In genomic region chr2:181522811-181523210, GRCm38 (mm10) we compare ENCODE assay signal across 10 mouse cellular contexts. TPM values are rescaled to one million over a fixed set of nuclear protein-coding genes. Genes with fewer than 3 reads are reported as not detected.
A peak's percentile ranks its signal among the peaks of the same experiment; 100 is the strongest.
DNase-seq lines count a peak whose midpoint lies in the region; ATAC-seq and TF ChIP-seq lines count a peak whose summit lies in the region.
"Had no signal": no experiment of that assay in that cellular context is flagged by ENCODE, and none has a peak within 500 bp of the region (broad histone marks: within the 10 kb centered on the region; RNA-seq: fewer than 3 reads in every experiment).

No protein-coding gene starts in this region.

- intact Hi-C loops in gastrocnemius, adult 2 months (cut with DNase I) = loop anchor here (2.0 kb wide), 2 partner anchors 46 to 56 kb away; no protein-coding TSS in a partner anchor

- H3K36me3 ChIP-seq in midbrain, postnatal 0 days (ENCODE audit: insufficient read depth, low read length) = no peaks in the 10 kb centered on the region
- H3K36me3 ChIP-seq in midbrain, embryonic 16.5 days (ENCODE audit: control insufficient read depth, insufficient read depth, low read length) = no peaks in the 10 kb centered on the region
- H3K36me3 ChIP-seq in liver, embryonic 13.5 days = peaks cover 14% of the 10 kb centered on the region
- peaks cover 2% of the 10 kb centered on the region; the same call in 1 of the 2 replicates for H3K36me3 ChIP-seq in splenic B cell, adult 2 months (ENCODE audit: control insufficient read depth, insufficient read depth, low read length, poor library complexity, severe bottlenecking)

- H3K4me3 ChIP-seq in gastrocnemius, adult 2 months = no peak overlapping the region
- no peak overlapping the region for H3K4me3 ChIP-seq in midbrain, postnatal 0 days (ENCODE audit: low read depth, low read length)
- no peak overlapping the region for H3K4me3 ChIP-seq in midbrain, embryonic 16.5 days (ENCODE audit: low read depth, low read length)
- H3K4me3 ChIP-seq in liver, embryonic 13.5 days (replicated peaks) = peak overlapping the region; percentile 91

- no peak overlapping the region for H3K9ac ChIP-seq in midbrain, postnatal 0 days (replicated peaks; ENCODE audit: low read length, poor library complexity, severe bottlenecking)
- no peak overlapping the region for H3K9ac ChIP-seq in midbrain, embryonic 16.5 days (ENCODE audit: low read depth, low read length)
- no peak overlapping the region for H3K9ac ChIP-seq in liver, embryonic 13.5 days
- H3K9ac ChIP-seq: embryonic facial prominence, embryonic 12.5 days had no signal

- H3K4me1 ChIP-seq in midbrain, postnatal 0 days (ENCODE audit: insufficient read depth, low read length) = peaks cover 7% of the 10 kb centered on the region; the same call in 1 of the 2 replicates
- peaks cover 32% of the 10 kb centered on the region for H3K4me1 ChIP-seq in midbrain, embryonic 16.5 days (ENCODE audit: control insufficient read depth, insufficient read depth, low read length)
- H3K4me1 ChIP-seq in liver, embryonic 13.5 days (replicated peaks) = peaks cover 46% of the 10 kb centered on the region

- no peak for ATAC-seq in midbrain, postnatal 0 days (ENCODE audit: low FRiP score)
- ATAC-seq in midbrain, embryonic 16.5 days = no peak
- ATAC-seq in liver, embryonic 13.5 days (ENCODE audit: low read depth) = no peak

- no peak overlapping the region for H3K4me2 ChIP-seq in midbrain, postnatal 0 days (ENCODE audit: low read depth, low read length, poor library complexity, severe bottlenecking)
- H3K4me2 ChIP-seq in midbrain, embryonic 16.5 days (ENCODE audit: low read length) = no peak overlapping the region
- H3K4me2 ChIP-seq in liver, embryonic 13.5 days = peak overlapping the region; percentile 81

- peak; percentile 30 for DNase-seq in gastrocnemius, adult 2 months
- DNase-seq in gastrocnemius, adult 18-20 months (ENCODE audit: low spot score) = no peak
- DNase-seq in midbrain, postnatal 0 days (ENCODE audit: low spot score) = peak; percentile 19
- DNase-seq in embryo, embryonic 11 days = peak; percentile 45
- peak; percentile 42 for DNase-seq in liver, embryonic 13.5 days
- DNase-seq in splenic B cell, adult 2 months (ENCODE audit: low read depth, low spot score) = peak; percentile 71
- DNase-seq in right cerebral cortex, adult 2 months (ENCODE audit: low spot score in 2 of 2) = no peak

- WGBS in midbrain, postnatal 0 days = 72% methylated on average over 5 of the region's 5 CpGs
- WGBS in midbrain, embryonic 16.5 days = 78% methylated on average over 5 of the region's 5 CpGs
- WGBS in liver, embryonic 13.5 days (ENCODE audit: insufficient replicate concordance) = 45% methylated on average over 5 of the region's 5 CpGs

- H3K9me3 ChIP-seq in midbrain, postnatal 0 days (ENCODE audit: low read length) = no peaks in the 10 kb centered on the region
- no peaks in the 10 kb centered on the region for H3K9me3 ChIP-seq in midbrain, embryonic 16.5 days (replicated peaks; ENCODE audit: control insufficient read depth, low read length, poor library complexity, severe bottlenecking)
- no peaks in the 10 kb centered on the region for H3K9me3 ChIP-seq in liver, embryonic 13.5 days (replicated peaks)
- H3K9me3 ChIP-seq: embryonic facial prominence, embryonic 12.5 days had no signal

- H3K27ac ChIP-seq in gastrocnemius, adult 2 months = no peak overlapping the region; the same call in 1 of the 2 replicates
- no peak overlapping the region for H3K27ac ChIP-seq in midbrain, postnatal 0 days (ENCODE audit: low read depth, low read length)
- no peak overlapping the region for H3K27ac ChIP-seq in midbrain, embryonic 16.5 days (ENCODE audit: low read length)
- H3K27ac ChIP-seq in liver, embryonic 13.5 days = peak overlapping the region; percentile 58; the same call in 1 of the 2 replicates
- H3K27ac ChIP-seq: embryonic facial prominence, embryonic 12.5 days had no signal

- TF ChIP-seq CTCF in gastrocnemius, adult 2 months (IDR thresholded peaks at IDR 0.05) = peak; percentile 81
- peak; percentile 70 for TF ChIP-seq CTCF in midbrain, postnatal 0 days (IDR thresholded peaks at IDR 0.05)

- H3K27me3 ChIP-seq in midbrain, postnatal 0 days (ENCODE audit: insufficient read depth, low read length) = no peaks in the 10 kb centered on the region
- H3K27me3 ChIP-seq in midbrain, embryonic 16.5 days (ENCODE audit: control insufficient read depth, insufficient read depth, low read depth, low read length) = no peaks in the 10 kb centered on the region
- H3K27me3 ChIP-seq in liver, embryonic 13.5 days = no peaks in the 10 kb centered on the region
- H3K27me3 ChIP-seq in splenic B cell, adult 2 months (ENCODE audit: control insufficient read depth, insufficient read depth, low read length, poor library complexity, severe bottlenecking) = no peaks in the 10 kb centered on the region
- H3K27me3 ChIP-seq: embryonic facial prominence, embryonic 12.5 days had no signal

RNA-seq across cellular contexts. Expression of gene Dnajc5, which starts 2.5 kb away (rescaled TPM):
- total RNA-seq in gastrocnemius, adult 2 months (2021) = 10 to 100 TPM; 43.7 to 46.6 TPM
- total RNA-seq in gastrocnemius, adult 18-20 months (2021) = 10 to 100 TPM; 42.2 to 47.7 TPM
- total RNA-seq in midbrain, postnatal 0 days (2014; rRNA removed) = 416 and 487 TPM in 2 replicates
- 303 and 316 TPM in 2 replicates for polyA plus RNA-seq in midbrain, postnatal 0 days (2015; fragmentation: Nextera tagmentation; extraction: Ambion mirVana)
- polyA plus RNA-seq in midbrain, embryonic 16.5 days (2015; fragmentation: Nextera tagmentation; extraction: Ambion mirVana) = 291 and 302 TPM in 2 replicates
- polyA plus RNA-seq in liver, embryonic 13.5 days (2015; fragmentation: Nextera tagmentation; extraction: Ambion mirVana) = 29.6 and 35.7 TPM in 2 replicates

RNA-seq across cellular contexts. Expression of gene Tpd52l2, which starts 25.9 kb away (rescaled TPM):
- total RNA-seq in gastrocnemius, adult 2 months (2021) = 10 to 100 TPM; 47.0 to 52.5 TPM
- 10 to 100 TPM; 48.9 to 51.1 TPM for total RNA-seq in gastrocnemius, adult 18-20 months (2021)
- total RNA-seq in midbrain, postnatal 0 days (2014; rRNA removed) = 69.5 and 85.6 TPM in 2 replicates
- polyA plus RNA-seq in midbrain, postnatal 0 days (2015; fragmentation: Nextera tagmentation; extraction: Ambion mirVana) = 112 and 116 TPM in 2 replicates
- polyA plus RNA-seq in midbrain, embryonic 16.5 days (2015; fragmentation: Nextera tagmentation; extraction: Ambion mirVana) = 105 and 109 TPM in 2 replicates
- polyA plus RNA-seq in liver, embryonic 13.5 days (2015; fragmentation: Nextera tagmentation; extraction: Ambion mirVana) = 83.0 and 87.8 TPM in 2 replicates

RNA-seq across cellular contexts. Expression of gene Abhd16b, which starts 29.8 kb away (rescaled TPM):
- total RNA-seq in gastrocnemius, adult 2 months (2021) = not detected
- not detected for total RNA-seq in gastrocnemius, adult 18-20 months (2021)
- not detected in 2 replicates for total RNA-seq in midbrain, postnatal 0 days (2014; rRNA removed)
- polyA plus RNA-seq in midbrain, postnatal 0 days (2015; fragmentation: Nextera tagmentation; extraction: Ambion mirVana) = not detected in 2 replicates
- polyA plus RNA-seq in midbrain, embryonic 16.5 days (2015; fragmentation: Nextera tagmentation; extraction: Ambion mirVana) = not detected in 2 replicates
- polyA plus RNA-seq in liver, embryonic 13.5 days (2015; fragmentation: Nextera tagmentation; extraction: Ambion mirVana) = 0.06 TPM in 2 replicates
- total RNA-seq: left cerebral cortex, postnatal 36 days had no signal

Comparison
In these comparisons a context has a peak if more than half of its experiments do, and no peak if none do; other contexts are left out.
1. DNase-seq: peak in gastrocnemius, adult 2 months (single experiment), midbrain, postnatal 0 days (single experiment), embryo, embryonic 11 days (single experiment), liver, embryonic 13.5 days (single experiment) and splenic B cell, adult 2 months (single experiment); none in gastrocnemius, adult 18-20 months (single experiment) and right cerebral cortex, adult 2 months (0 of 2).